Mouse (Mus musculus): ENCODE measurements at regions not wholly inside any gene's neighbourhood (a gene's known extent, or its start where the extent isn't known, plus 50 kb on each side); places are given as distances from the start of the nearest gene placed in this dataset.

GRCm38 (mm10) chr11:79758281-79758680 is 167.3 kb downstream of the Rab11fip4 start:
- TF ChIP-seq CTCF (IDR thresholded peaks at IDR 0.05; ENCODE audit: control insufficient read depth, insufficient read depth, insufficient read length) = no peak
- TF ChIP-seq CEBPB (IDR thresholded peaks at IDR 0.05; ENCODE audit: low read depth) = no peak
